Mouse (Mus musculus) embryonic facial prominence, embryonic 13.5 days (tissue): ENCODE measurements around the gene Atxn1. TPM values are rescaled to one million over a fixed set of nuclear protein-coding genes. Genes with fewer than 3 reads are reported as not detected.

Experiments used
- ATAC-seq: fragments of 200-750 bp; cut with Nextera tagmentation; 2 replicates; pipeline ENCODE4 v1.8.0; 2017; ENCODE audit warnings: low read depth; ENCODE audit not compliant: insufficient number of reproducible peaks, insufficient read depth, low FRiP score, low TSS enrichment
- H3K27ac ChIP-seq: fragments of 300-500 bp; sonication (generic); 2 replicates; pipeline ENCODE4 v1.5.1; 2015; ENCODE audit warnings: moderate library complexity, mild to moderate bottlenecking, inconsistent platforms
- H3K27me3 ChIP-seq: fragments of 300-500 bp; sonication (generic); 2 replicates; pipeline ENCODE4 v1.6.1; 2015; ENCODE audit warnings: mild to moderate bottlenecking, inconsistent platforms
- H3K36me3 ChIP-seq: fragments of 300-500 bp; sonication (generic); 2 replicates; pipeline ENCODE4 v1.6.1; 2015; ENCODE audit warnings: mild to moderate bottlenecking, inconsistent platforms
- H3K4me1 ChIP-seq: fragments of 300-500 bp; sonication (generic); 2 replicates; pipeline ENCODE4 v1.6.1; 2015; ENCODE audit warnings: inconsistent platforms
- H3K4me2 ChIP-seq: fragments of 300-500 bp; sonication (generic); 2 replicates; pipeline ENCODE4 v1.6.1; 2015; ENCODE audit warnings: moderate library complexity, mild to moderate bottlenecking, inconsistent platforms
- H3K4me3 ChIP-seq: fragments of 300-500 bp; sonication (generic); 2 replicates; pipeline ENCODE4 v1.5.1; 2015; ENCODE audit warnings: mild to moderate bottlenecking, inconsistent platforms
- H3K9ac ChIP-seq: fragments of 300-500 bp; sonication (generic); 2 replicates; pipeline ENCODE4 v1.6.1; 2015; ENCODE audit warnings: mild to moderate bottlenecking, inconsistent platforms
- H3K9me3 ChIP-seq: fragments of 300-500 bp; sonication (generic); 2 replicates; pipeline ENCODE4 v1.6.1; 2016; ENCODE audit warnings: inconsistent platforms
- whole genome bisulfite sequencing: fragments of 180-500 bp; shearing (Covaris S2); methylation state at CpG from one replicate; pipeline ENCODE4 v1.1.7; 2015; ENCODE audit warnings: mixed read lengths; 5-methylcytosine and 5-hydroxymethylcytosine counted together
- polyA plus RNA-seq: library from polyadenylated mRNA; unstranded; fragments of >200 nt; fragmentation: Nextera tagmentation; extraction: Ambion mirVana; gene quantifications from 2 replicates; pipeline ENCODE4 v1.2.1, GENCODE M21; 2015

Atxn1 gene
- polyA plus RNA-seq, 1 experiment from 2014 or later: 5.5 TPM

DNA sequence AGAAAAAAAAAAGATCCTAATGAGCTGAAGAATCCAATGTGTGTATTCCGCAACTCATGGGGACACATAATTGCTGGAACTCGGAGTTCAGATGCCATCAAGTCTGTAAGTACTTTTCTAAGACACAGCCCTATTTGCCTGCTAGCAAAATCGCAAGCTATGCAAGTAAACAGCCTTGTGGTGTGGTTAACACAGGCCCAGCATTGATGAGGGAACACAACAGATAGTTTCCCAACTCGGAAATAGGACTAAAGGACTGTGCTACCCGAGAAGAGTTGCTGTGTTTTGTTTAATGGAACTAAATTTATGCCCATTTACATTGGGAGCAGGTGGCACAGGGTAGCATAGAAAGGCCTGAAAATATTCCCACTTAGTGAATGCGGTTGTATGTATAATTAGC lies 214.2 kb downstream of the Atxn1 start:
- H3K4me2 ChIP-seq: no peak overlapping the region
- no peak for ATAC-seq
- WGBS: 54% methylated on average over 6 of the region's 6 CpGs

DNA sequence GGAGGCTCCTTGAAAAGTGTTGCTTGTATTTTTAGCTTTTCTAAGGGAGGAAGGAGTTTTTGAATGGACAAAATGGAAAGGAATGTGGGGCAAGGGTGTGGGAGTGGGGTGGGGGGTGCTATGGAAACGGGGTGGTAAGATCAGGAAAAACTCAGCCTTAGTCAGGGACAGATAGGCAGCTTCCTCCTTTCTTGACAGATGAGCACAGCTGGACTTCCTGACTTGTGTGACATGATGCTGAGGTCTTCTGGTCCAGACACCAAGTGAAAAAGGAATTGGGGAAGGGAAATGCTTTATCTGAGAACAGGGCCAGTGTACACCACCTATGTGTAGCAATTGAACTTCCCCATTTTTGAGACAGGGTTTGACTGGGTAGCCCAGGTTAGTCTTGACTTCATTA lies 214.9 kb downstream of the Atxn1 start:
- 71% methylated on average over 1 of the region's 1 CpGs for WGBS
- no peak overlapping the region for H3K4me2 ChIP-seq
- ATAC-seq: no peak
- H3K27me3 ChIP-seq: no peaks in the 10 kb centered on the region
- no peaks in the 10 kb centered on the region for H3K36me3 ChIP-seq
- H3K4me3 ChIP-seq: no peak overlapping the region
- no peaks in the 10 kb centered on the region for H3K9me3 ChIP-seq
- peaks cover 42% of the 10 kb centered on the region for H3K4me1 ChIP-seq
- H3K27ac ChIP-seq: no peak overlapping the region
- no peak overlapping the region for H3K9ac ChIP-seq

More for the DNA sequence above, 214.2 kb downstream of the Atxn1 start:
- Histone ChIP-seq H3K9ac (no peak overlapping the region), H3K4me3 (no peak overlapping the region), H3K36me3 (no peaks in the 10 kb centered on the region), H3K4me1 (peaks cover 42% of the 10 kb centered on the region), H3K27me3 (no peaks in the 10 kb centered on the region), H3K9me3 (no peaks in the 10 kb centered on the region), H3K27ac (no peak overlapping the region)

DNA sequence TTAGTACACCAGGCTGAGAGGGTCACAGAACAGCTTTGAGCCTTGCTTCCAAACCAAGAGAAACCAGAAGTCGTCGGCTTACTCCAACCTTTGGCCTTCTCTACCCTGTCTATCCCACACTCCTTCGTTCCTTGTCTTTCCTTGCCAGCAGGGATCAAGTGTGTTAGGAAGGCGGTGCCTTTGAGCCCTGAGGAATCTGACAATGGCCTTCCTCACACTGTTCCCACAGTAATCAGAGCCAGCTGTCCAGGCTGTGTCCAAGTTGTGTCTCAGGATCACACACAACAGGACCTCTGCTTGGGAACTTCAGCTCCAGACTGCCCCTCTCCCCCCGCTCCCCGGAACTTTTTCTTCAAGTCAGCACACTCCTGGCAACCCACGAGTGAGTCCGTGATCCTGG lies 215.6 kb downstream of the Atxn1 start:
- Histone ChIP-seq H3K9me3 (no peaks in the 10 kb centered on the region), H3K4me1 (peaks cover 42% of the 10 kb centered on the region), H3K4me2 (no peak overlapping the region), H3K36me3 (no peaks in the 10 kb centered on the region), H3K27me3 (no peaks in the 10 kb centered on the region), H3K9ac (no peak overlapping the region), H3K27ac (0 out of 2 replicates have a peak overlapping the region, but pooled peaks have one; percentile 3), H3K4me3 (no peak overlapping the region)
- WGBS: 45% methylated on average over 8 of the region's 8 CpGs
- no peak for ATAC-seq

DNA sequence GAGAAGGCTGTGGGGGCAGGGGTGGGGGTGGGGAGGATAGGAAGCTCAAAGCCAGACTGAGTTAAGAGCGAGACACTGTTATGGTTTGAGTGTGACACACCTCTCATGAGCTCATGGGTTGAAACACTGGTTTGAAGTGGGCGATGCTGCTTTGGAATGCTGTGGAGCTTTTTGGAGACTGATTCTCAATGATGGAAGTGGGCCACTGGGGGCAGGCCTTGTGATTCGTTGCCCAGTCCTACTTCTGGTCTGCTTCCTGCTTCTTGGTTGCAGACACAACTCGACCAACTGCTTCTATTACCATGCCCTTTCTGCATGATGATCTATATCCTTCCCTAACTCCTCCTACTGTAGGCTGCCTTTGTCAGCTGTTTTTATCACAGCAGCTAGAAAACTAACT lies 216.1 kb downstream of the Atxn1 start:
- no peaks in the 10 kb centered on the region for H3K27me3 ChIP-seq
- no peaks in the 10 kb centered on the region for H3K9me3 ChIP-seq
- H3K4me2 ChIP-seq: no peak overlapping the region
- H3K4me1 ChIP-seq: peaks cover 46% of the 10 kb centered on the region
- ATAC-seq: no peak
- 60% methylated on average over 4 of the region's 4 CpGs for WGBS
- H3K36me3 ChIP-seq: no peaks in the 10 kb centered on the region
- no peak overlapping the region for H3K4me3 ChIP-seq
- no peak overlapping the region for H3K9ac ChIP-seq
- H3K27ac ChIP-seq: 0 out of 2 replicates have a peak overlapping the region, but pooled peaks have one; percentile 3

GRCm38 (mm10) chr13:45745851-45746773 lies 218.7 kb downstream of the Atxn1 start:
- H3K36me3 ChIP-seq: no peaks in the 10 kb centered on the region
- peaks cover 42% of the 10 kb centered on the region for H3K4me1 ChIP-seq
- ATAC-seq: no peak
- H3K9me3 ChIP-seq: no peaks in the 10 kb centered on the region
- H3K4me3 ChIP-seq: no peak overlapping the region
- no peak overlapping the region for H3K9ac ChIP-seq
- no peaks in the 10 kb centered on the region for H3K27me3 ChIP-seq
- H3K4me2 ChIP-seq: no peak overlapping the region
- no peak overlapping the region for H3K27ac ChIP-seq
- 64% methylated on average over 12 of the region's 12 CpGs for WGBS

- Histone ChIP-seq H3K27me3 (no peaks in the 10 kb centered on the region), H3K36me3 (no peaks in the 10 kb centered on the region), H3K4me2 (no peak overlapping the region), H3K9ac (no peak overlapping the region), H3K4me1 (peaks cover 30% of the 10 kb centered on the region), H3K4me3 (no peak overlapping the region), H3K27ac (no peak overlapping the region), H3K9me3 (no peaks in the 10 kb centered on the region)
- 84% methylated on average over 7 of the region's 7 CpGs for WGBS
- no peak for ATAC-seq
Observed at GRCm38 (mm10) chr13:45744803-45745432, 219.9 kb downstream of the Atxn1 start.

DNA sequence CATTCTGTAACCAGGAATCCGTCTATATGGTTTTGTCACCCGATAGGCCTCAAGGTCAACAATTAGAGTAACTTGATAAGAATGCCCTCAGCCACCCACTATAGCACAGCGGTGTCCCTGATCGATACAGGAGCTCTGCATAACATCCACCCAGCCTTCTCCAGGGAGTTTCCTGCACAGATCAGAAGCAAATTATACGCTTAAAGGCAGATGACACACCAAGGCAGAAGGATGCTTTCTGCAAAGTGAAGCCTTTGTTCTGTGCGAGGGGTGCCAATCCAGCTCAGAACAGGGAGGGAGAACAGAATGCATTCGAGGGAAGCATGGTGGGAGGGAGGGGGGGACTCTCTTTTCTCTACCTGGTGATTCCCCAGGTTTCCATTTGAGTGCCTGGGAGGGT lies 221.0 kb downstream of the Atxn1 start:
- H3K36me3 ChIP-seq: no peaks in the 10 kb centered on the region
- H3K27ac ChIP-seq: no peak overlapping the region
- H3K4me2 ChIP-seq: no peak overlapping the region
- no peak for ATAC-seq
- 20% methylated on average over 7 of the region's 7 CpGs for WGBS
- H3K27me3 ChIP-seq: no peaks in the 10 kb centered on the region
- no peaks in the 10 kb centered on the region for H3K9me3 ChIP-seq
- peaks cover 20% of the 10 kb centered on the region for H3K4me1 ChIP-seq
- no peak overlapping the region for H3K9ac ChIP-seq
- no peak overlapping the region for H3K4me3 ChIP-seq

- no peaks in the 10 kb centered on the region for H3K36me3 ChIP-seq
- H3K27me3 ChIP-seq: no peaks in the 10 kb centered on the region
- WGBS: 84% methylated on average over 12 of the region's 12 CpGs
- H3K4me1 ChIP-seq: 0 out of 2 replicates have a peak, but pooled peaks cover 5% of the 10 kb centered on the region
- H3K27ac ChIP-seq: no peak overlapping the region
- H3K9ac ChIP-seq: no peak overlapping the region
- no peak overlapping the region for H3K4me2 ChIP-seq
- ATAC-seq: no peak
- H3K4me3 ChIP-seq: no peak overlapping the region
- no peaks in the 10 kb centered on the region for H3K9me3 ChIP-seq
Observed at GRCm38 (mm10) chr13:45740369-45740768, 224.4 kb downstream of the Atxn1 start.

DNA sequence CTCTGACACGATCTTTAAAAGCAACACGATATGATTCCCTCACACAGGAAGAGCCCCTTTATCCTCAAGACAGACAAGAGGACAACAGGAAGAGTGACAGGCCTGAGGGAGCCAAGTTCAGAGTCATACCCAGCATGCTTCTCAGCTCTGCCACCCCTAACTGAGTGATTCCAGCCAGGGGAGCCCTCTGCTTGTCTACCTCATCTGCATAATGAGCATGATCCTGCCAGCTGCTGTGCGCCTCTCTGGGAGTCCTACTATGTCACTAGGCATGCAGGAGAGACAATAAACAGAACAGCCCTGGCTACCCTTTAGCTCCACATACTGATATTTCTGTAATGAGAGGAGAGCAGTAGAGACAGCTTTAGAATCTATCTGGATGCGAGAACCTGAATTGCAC lies 228.6 kb downstream of the Atxn1 start:
- Histone ChIP-seq H3K36me3 (no peaks in the 10 kb centered on the region), H3K4me2 (no peak overlapping the region), H3K4me3 (no peak overlapping the region), H3K9me3 (no peaks in the 10 kb centered on the region), H3K9ac (no peak overlapping the region), H3K27me3 (no peaks in the 10 kb centered on the region), H3K4me1 (no peaks in the 10 kb centered on the region), H3K27ac (no peak overlapping the region)
- ATAC-seq: no peak
- 76% methylated on average over 4 of the region's 4 CpGs for WGBS

- H3K9me3 ChIP-seq: no peaks in the 10 kb centered on the region
- ATAC-seq: no peak
- 83% methylated on average over 3 of the region's 3 CpGs for WGBS
Observed at GRCm38 (mm10) chr13:45735802-45736201, 229.0 kb downstream of the Atxn1 start.

GRCm38 (mm10) chr13:45734531-45734930 lies 230.3 kb downstream of the Atxn1 start:
- no peaks in the 10 kb centered on the region for H3K4me1 ChIP-seq
- no peak overlapping the region for H3K4me2 ChIP-seq
- no peaks in the 10 kb centered on the region for H3K9me3 ChIP-seq
- H3K4me3 ChIP-seq: no peak overlapping the region
- no peak for ATAC-seq
- no peaks in the 10 kb centered on the region for H3K36me3 ChIP-seq
- no peaks in the 10 kb centered on the region for H3K27me3 ChIP-seq
- no peak overlapping the region for H3K27ac ChIP-seq
- WGBS: 85% methylated on average over 3 of the region's 3 CpGs
- no peak overlapping the region for H3K9ac ChIP-seq

More at GRCm38 (mm10) chr13:45735802-45736201, 229.0 kb downstream of the Atxn1 start:
- Histone ChIP-seq H3K4me2 (no peak overlapping the region), H3K27ac (no peak overlapping the region), H3K4me1 (no peaks in the 10 kb centered on the region), H3K4me3 (no peak overlapping the region), H3K9ac (no peak overlapping the region), H3K27me3 (no peaks in the 10 kb centered on the region), H3K36me3 (no peaks in the 10 kb centered on the region)

DNA sequence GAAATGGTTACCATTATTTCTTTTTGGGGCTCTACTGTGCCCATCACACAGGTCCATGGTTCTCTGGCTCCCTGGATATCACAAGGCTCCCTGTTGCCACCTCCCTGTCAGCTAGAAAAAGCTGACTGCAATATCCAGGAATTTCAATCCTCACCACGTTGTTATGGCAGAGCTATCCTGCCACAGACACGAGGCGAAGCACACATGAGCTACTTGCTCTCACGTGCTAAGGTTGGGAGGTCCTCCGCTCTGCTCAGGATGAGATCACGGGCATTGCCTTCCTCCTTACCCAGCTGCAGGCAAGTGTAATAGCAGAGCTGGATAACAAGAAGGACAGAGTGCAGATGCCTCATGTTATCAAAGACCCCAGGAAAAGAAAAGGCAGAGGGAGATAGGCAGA lies 232.2 kb downstream of the Atxn1 start:
- Histone ChIP-seq H3K27ac (no peak overlapping the region), H3K4me3 (no peak overlapping the region), H3K9ac (no peak overlapping the region), H3K27me3 (no peaks in the 10 kb centered on the region), H3K36me3 (no peaks in the 10 kb centered on the region), H3K4me2 (no peak overlapping the region), H3K9me3 (no peaks in the 10 kb centered on the region), H3K4me1 (no peaks in the 10 kb centered on the region)
- ATAC-seq: no peak
- WGBS: 76% methylated on average over 6 of the region's 6 CpGs
